Mouse (Mus musculus) hindbrain, embryonic 12.5 days (tissue): ENCODE data around the gene Baiap2l2. TPM values are rescaled to one million over a fixed set of nuclear protein-coding genes. Genes with fewer than 3 reads are reported as not detected.

Experiments
- ATAC-seq: fragments of 200-750 bp; cut with Nextera tagmentation; 2 replicates; pipeline ENCODE4 v1.8.0; 2017; ENCODE audit warnings: moderate TSS enrichment; ENCODE audit not compliant: low FRiP score
- H3K27ac ChIP-seq: fragments of 300-500 bp; sonication (generic); 2 replicates; pipeline ENCODE4 v1.5.1; 2016; ENCODE audit warnings: mild to moderate bottlenecking
- H3K27me3 ChIP-seq: fragments of 300-500 bp; sonication (generic); 2 replicates; pipeline ENCODE4 v1.6.1; 2016; ENCODE audit warnings: mild to moderate bottlenecking
- H3K36me3 ChIP-seq: fragments of 300-500 bp; sonication (generic); 2 replicates; pipeline ENCODE4 v1.6.1; 2016; ENCODE audit warnings: mild to moderate bottlenecking
- H3K4me1 ChIP-seq: fragments of 300-500 bp; sonication (generic); 2 replicates; pipeline ENCODE4 v1.6.1; 2016
- H3K4me2 ChIP-seq: fragments of 300-500 bp; sonication (generic); replicated peaks from 2 replicates; pipeline ENCODE4 v1.6.1; 2016; ENCODE audit warnings: mild to moderate bottlenecking
- H3K4me3 ChIP-seq: fragments of 300-500 bp; sonication (generic); 2 replicates; pipeline ENCODE4 v1.5.1; 2016; ENCODE audit warnings: mild to moderate bottlenecking
- H3K9ac ChIP-seq: fragments of 300-500 bp; sonication (generic); 2 replicates; pipeline ENCODE4 v1.6.1; 2016; ENCODE audit warnings: mild to moderate bottlenecking, moderate library complexity
- H3K9me3 ChIP-seq: fragments of 300-500 bp; sonication (generic); replicated peaks from 2 replicates; pipeline ENCODE4 v1.6.1; 2016; ENCODE audit warnings: mild to moderate bottlenecking
- WGBS: fragments of 180-500 bp; shearing (Covaris S2); methylation state at CpG from one replicate; pipeline ENCODE4 v1.1.7; 2016; 5-methylcytosine and 5-hydroxymethylcytosine counted together
- polyA plus RNA-seq: library from polyadenylated mRNA; unstranded; fragments of >200 nt; fragmentation: Nextera tagmentation; extraction: Ambion mirVana; gene quantifications from 2 replicates; pipeline ENCODE4 v1.2.1, GENCODE M21; 2016

Gene Baiap2l2
- polyA plus RNA-seq, 1 experiment from 2014 or later = 0.92 TPM

- H3K4me3 ChIP-seq = no peak overlapping the region
- 0 out of 2 replicates have a peak, but pooled peaks have one; percentile 12 for ATAC-seq
- peak overlapping the region; percentile 14; the same call in 1 of the 2 replicates for H3K27ac ChIP-seq
- peaks cover 25% of the 10 kb centered on the region for H3K4me1 ChIP-seq
- no peaks in the 10 kb centered on the region for H3K36me3 ChIP-seq
- no peaks in the 10 kb centered on the region for H3K9me3 ChIP-seq
- H3K4me2 ChIP-seq = no peak overlapping the region
- WGBS = 4% methylated on average over 5 of the region's 5 CpGs
- H3K27me3 ChIP-seq = no peaks in the 10 kb centered on the region
- H3K9ac ChIP-seq = peak overlapping the region; percentile 20; the same call in 1 of the 2 replicates
Observed at GRCm38 (mm10) chr15:79223641-79224040, 61.7 kb downstream of the Baiap2l2 start.

- ATAC-seq = no peak; the same call in 1 of the 2 replicates
- H3K4me3 ChIP-seq = no peak overlapping the region
- WGBS = 5% methylated on average over 1 of the region's 1 CpGs
- H3K36me3 ChIP-seq = no peaks in the 10 kb centered on the region
- H3K9ac ChIP-seq = 0 out of 2 replicates have a peak overlapping the region, but pooled peaks have one; percentile 13
- H3K4me2 ChIP-seq = no peak overlapping the region
- peak overlapping the region; percentile 40; the same call in 1 of the 2 replicates for H3K27ac ChIP-seq
- no peaks in the 10 kb centered on the region for H3K9me3 ChIP-seq
- H3K4me1 ChIP-seq = peaks cover 19% of the 10 kb centered on the region
- no peaks in the 10 kb centered on the region for H3K27me3 ChIP-seq
Observed at GRCm38 (mm10) chr15:79219572-79219971, 65.8 kb downstream of the Baiap2l2 start.

- no peak overlapping the region for H3K27ac ChIP-seq
- H3K4me1 ChIP-seq = peaks cover 13% of the 10 kb centered on the region
- no peak overlapping the region for H3K9ac ChIP-seq
- H3K4me2 ChIP-seq = no peak overlapping the region
- WGBS = 80% methylated on average over 3 of the region's 3 CpGs
- ATAC-seq = no peak
- no peak overlapping the region for H3K4me3 ChIP-seq
- no peaks in the 10 kb centered on the region for H3K9me3 ChIP-seq
- H3K36me3 ChIP-seq = no peaks in the 10 kb centered on the region
- H3K27me3 ChIP-seq = no peaks in the 10 kb centered on the region
Observed at GRCm38 (mm10) chr15:79216191-79216590, 69.1 kb downstream of the Baiap2l2 start.

GRCm38 (mm10) chr15:79213591-79213990 is 71.7 kb downstream of the Baiap2l2 start:
- no peak overlapping the region for H3K4me3 ChIP-seq
- 0 out of 2 replicates have a peak, but pooled peaks cover 8% of the 10 kb centered on the region for H3K4me1 ChIP-seq
- no peaks in the 10 kb centered on the region for H3K36me3 ChIP-seq
- no peak for ATAC-seq
- H3K9me3 ChIP-seq = no peaks in the 10 kb centered on the region
- no peak overlapping the region for H3K9ac ChIP-seq
- 0 out of 2 replicates have a peak overlapping the region, but pooled peaks have one; percentile 32 for H3K27ac ChIP-seq
- WGBS = 71% methylated on average over 6 of the region's 6 CpGs
- no peak overlapping the region for H3K4me2 ChIP-seq
- no peaks in the 10 kb centered on the region for H3K27me3 ChIP-seq

GRCm38 (mm10) chr15:79212750-79213446 is 72.4 kb downstream of the Baiap2l2 start:
- Histone ChIP-seq H3K27ac (peak overlapping the region; percentile 32), H3K9me3 (no peaks in the 10 kb centered on the region), H3K4me3 (no peak overlapping the region), H3K4me1 (0 out of 2 replicates have a peak, but pooled peaks cover 9% of the 10 kb centered on the region), H3K9ac (no peak overlapping the region), H3K4me2 (no peak overlapping the region), H3K36me3 (no peaks in the 10 kb centered on the region), H3K27me3 (no peaks in the 10 kb centered on the region)
- no peak for ATAC-seq
- WGBS = 80% methylated on average over 26 of the region's 26 CpGs

- H3K4me1 ChIP-seq = 0 out of 2 replicates have a peak, but pooled peaks cover 9% of the 10 kb centered on the region
- no peak overlapping the region for H3K4me3 ChIP-seq
- H3K4me2 ChIP-seq = no peak overlapping the region
- H3K27me3 ChIP-seq = no peaks in the 10 kb centered on the region
- ATAC-seq = no peak
- no peak overlapping the region for H3K9ac ChIP-seq
- no peak overlapping the region for H3K27ac ChIP-seq
- no peaks in the 10 kb centered on the region for H3K9me3 ChIP-seq
- 74% methylated on average over 2 of the region's 2 CpGs for WGBS
- H3K36me3 ChIP-seq = no peaks in the 10 kb centered on the region
Observed at GRCm38 (mm10) chr15:79210357-79210756, 75.0 kb downstream of the Baiap2l2 start.

GRCm38 (mm10) chr15:79208758-79209439 is 76.4 kb downstream of the Baiap2l2 start:
- WGBS = 78% methylated on average over 27 of the region's 27 CpGs

GRCm38 (mm10) chr15:79208211-79208610 is 77.1 kb downstream of the Baiap2l2 start:
- no peak overlapping the region for H3K9ac ChIP-seq
- no peaks in the 10 kb centered on the region for H3K36me3 ChIP-seq
- H3K27me3 ChIP-seq = no peaks in the 10 kb centered on the region
- no peaks in the 10 kb centered on the region for H3K9me3 ChIP-seq
- no peak overlapping the region for H3K4me2 ChIP-seq
- no peak overlapping the region for H3K4me3 ChIP-seq
- H3K4me1 ChIP-seq = peaks cover 6% of the 10 kb centered on the region; the same call in 1 of the 2 replicates
- 77% methylated on average over 6 of the region's 6 CpGs for WGBS
- no peak overlapping the region for H3K27ac ChIP-seq
- ATAC-seq = no peak

More at GRCm38 (mm10) chr15:79208758-79209439, 76.4 kb downstream of the Baiap2l2 start:
- no peaks in the 10 kb centered on the region for H3K36me3 ChIP-seq
- H3K9me3 ChIP-seq = no peaks in the 10 kb centered on the region
- ATAC-seq = no peak
- H3K4me1 ChIP-seq = 0 out of 2 replicates have a peak, but pooled peaks cover 9% of the 10 kb centered on the region
- H3K4me2 ChIP-seq = no peak overlapping the region
- H3K4me3 ChIP-seq = no peak overlapping the region
- no peak overlapping the region for H3K27ac ChIP-seq
- no peak overlapping the region for H3K9ac ChIP-seq
- H3K27me3 ChIP-seq = no peaks in the 10 kb centered on the region

Other genes starting within 250 kb of the Baiap2l2 start
- gene Galr3, start 243.7 kb downstream of the Baiap2l2 start, polyA plus RNA-seq = not detected in 2 replicates
- 56.8 and 60.3 TPM in 2 replicates for gene Ankrd54, start 222.6 kb downstream of the Baiap2l2 start, polyA plus RNA-seq
- 190 and 196 TPM in 2 replicates for gene Eif3l, start 210.4 kb downstream of the Baiap2l2 start, polyA plus RNA-seq
- 12.4 and 16.3 TPM in 2 replicates for gene Micall1, start 176.6 kb downstream of the Baiap2l2 start, polyA plus RNA-seq
- 298 and 337 TPM in 2 replicates for gene Polr2f, start 144.5 kb downstream of the Baiap2l2 start, polyA plus RNA-seq
- gene 1700088E04Rik, start 144.3 kb downstream of the Baiap2l2 start, polyA plus RNA-seq = 13.4 and 15.8 TPM in 2 replicates
- gene Sox10, start 120.3 kb downstream of the Baiap2l2 start, polyA plus RNA-seq = 12.4 and 19.5 TPM in 2 replicates
- gene Pick1, start 56.4 kb downstream of the Baiap2l2 start, polyA plus RNA-seq = 67.1 and 72.6 TPM in 2 replicates
- 1.0 TPM in 2 replicates for gene Gm49486, start 56.1 kb downstream of the Baiap2l2 start, polyA plus RNA-seq
- 0.36 and 0.66 TPM in 2 replicates for gene Slc16a8, start 30.8 kb downstream of the Baiap2l2 start, polyA plus RNA-seq
- gene Pla2g6, start 42.9 kb upstream of the Baiap2l2 start, polyA plus RNA-seq = 36.5 and 38.9 TPM in 2 replicates
- gene Maff, start 61.1 kb upstream of the Baiap2l2 start, polyA plus RNA-seq = 1.4 and 1.5 TPM in 2 replicates
- 46.2 and 52.0 TPM in 2 replicates for gene Tmem184b, start 118.0 kb upstream of the Baiap2l2 start, polyA plus RNA-seq
- gene Csnk1e, start 170.0 kb upstream of the Baiap2l2 start, polyA plus RNA-seq = 280 and 284 TPM in 2 replicates
- gene Kcnj4, start 219.7 kb upstream of the Baiap2l2 start, polyA plus RNA-seq = not detected in 2 replicates
- 32.2 and 39.2 TPM in 2 replicates for gene Kdelr3, start 230.9 kb upstream of the Baiap2l2 start, polyA plus RNA-seq